Mouse (Mus musculus): ENCODE results near the gene Cenpm. TPM values are rescaled to one million over a fixed set of nuclear protein-coding genes. Genes with fewer than 3 reads are reported as not detected.

The Cenpm gene
- polyA plus RNA-seq, 1 experiment from 2014 or later, result 64.9 TPM

GRCm38 (mm10) chr15:82223657-82224601, 20.6 kb downstream of the Cenpm start, which contains the start of gene Tnfrsf13c:
TSS of gene Tnfrsf13c (minus strand) at chr15:82224369.
- H3K9ac ChIP-seq (ENCODE audit: low read length), result 0 out of 2 replicates have a peak within 1 kb of the TSS, but pooled peaks have one; percentile 29
- no peaks in the 10 kb centered on the region for H3K36me3 ChIP-seq (ENCODE audit: control insufficient read depth, insufficient read depth, low read length)

GRCm38 (mm10) chr15:82223251-82223650, 21.3 kb downstream of the Cenpm start:
- no peak; the same call in 1 of the 2 replicates for ATAC-seq (replicated peaks; ENCODE audit: low FRiP score, low TSS enrichment, low read depth)
- H3K4me3 ChIP-seq (ENCODE audit: low read depth, low read length), result no peak overlapping the region
- DNase-seq (ENCODE audit: low spot score), result no peak
- peaks cover 29% of the 10 kb centered on the region for H3K27me3 ChIP-seq (replicated peaks; ENCODE audit: control insufficient read depth, insufficient read depth, low read length)
- H3K4me1 ChIP-seq (replicated peaks; ENCODE audit: control insufficient read depth, insufficient read depth, low read length), result peaks cover 4% of the 10 kb centered on the region
- no peak overlapping the region for H3K27ac ChIP-seq (ENCODE audit: low read depth)
- no peaks in the 10 kb centered on the region for H3K9me3 ChIP-seq (ENCODE audit: control insufficient read depth, low read length)
- no peak overlapping the region for H3K9ac ChIP-seq (ENCODE audit: low read length)
- WGBS, result 33% methylated on average over 7 of the region's 7 CpGs
- H3K36me3 ChIP-seq (ENCODE audit: control insufficient read depth, insufficient read depth, low read length), result no peaks in the 10 kb centered on the region
- no peak overlapping the region for H3K4me2 ChIP-seq (ENCODE audit: low read length)

More at GRCm38 (mm10) chr15:82223657-82224601, 20.6 kb downstream of the Cenpm start, which contains the start of gene Tnfrsf13c:
- Histone ChIP-seq H3K4me3 (ENCODE audit: low read depth, low read length) (peak within 1 kb of the TSS; percentile 27), H3K27ac (ENCODE audit: low read depth) (no peak within 1 kb of the TSS), H3K4me2 (ENCODE audit: low read length) (peak within 1 kb of the TSS; percentile 57), H3K9me3 (ENCODE audit: control insufficient read depth, low read length) (no peaks in the 10 kb centered on the region), H3K4me1 (replicated peaks; ENCODE audit: control insufficient read depth, insufficient read depth, low read length) (peaks cover 4% of the 10 kb centered on the region), H3K27me3 (replicated peaks; ENCODE audit: control insufficient read depth, insufficient read depth, low read length) (peaks cover 29% of the 10 kb centered on the region)
- ATAC-seq (replicated peaks; ENCODE audit: low FRiP score, low TSS enrichment, low read depth) (peak; percentile 51), DNase-seq (ENCODE audit: low spot score) (no peak)
- WGBS, result 2% methylated on average over 43 of the region's 44 CpGs

DNA sequence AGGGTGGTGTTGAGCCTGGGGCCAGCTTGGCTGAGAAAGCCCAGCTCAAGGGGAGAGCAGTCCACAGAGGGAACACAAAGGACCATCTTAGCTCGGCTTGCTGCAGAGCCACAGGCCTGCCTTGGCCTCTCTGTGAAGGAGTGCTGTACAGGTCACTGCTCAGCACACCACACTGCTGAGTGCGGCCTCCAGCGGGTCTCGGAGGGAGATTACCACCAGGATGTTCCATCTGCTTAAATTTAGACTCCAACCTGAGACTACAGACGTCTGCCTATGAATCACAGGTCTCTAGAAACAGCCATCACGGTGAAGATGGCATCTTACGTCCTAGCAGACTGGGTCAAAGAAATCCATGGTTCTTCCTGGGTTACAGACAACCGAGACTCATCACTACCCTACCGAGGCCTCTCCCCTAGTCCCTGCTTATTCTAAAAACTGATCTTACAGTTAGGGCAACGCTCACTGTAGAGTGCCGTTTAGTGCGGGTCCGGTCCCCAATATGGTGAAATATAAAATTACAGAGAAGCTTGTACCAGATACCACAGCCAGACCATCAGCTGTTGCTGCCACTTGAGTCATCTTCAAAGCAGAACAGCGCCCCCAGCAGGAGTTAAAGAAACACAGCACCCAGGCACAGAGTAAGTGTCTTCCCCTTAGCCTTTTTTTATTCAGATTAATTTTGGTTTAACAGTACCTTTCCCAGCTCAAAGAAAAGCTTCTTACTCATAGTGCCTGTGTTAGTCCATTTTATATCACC, 23.3 kb downstream of the Cenpm start:
- H3K27ac ChIP-seq (ENCODE audit: low read depth), result no peak overlapping the region
- 67% methylated on average over 14 of the region's 14 CpGs for WGBS
- no peaks in the 10 kb centered on the region for H3K9me3 ChIP-seq (ENCODE audit: control insufficient read depth, low read length)
- H3K4me3 ChIP-seq (ENCODE audit: low read depth, low read length), result no peak overlapping the region
- peaks cover 39% of the 10 kb centered on the region for H3K27me3 ChIP-seq (replicated peaks; ENCODE audit: control insufficient read depth, insufficient read depth, low read length)
- peaks cover 4% of the 10 kb centered on the region for H3K4me1 ChIP-seq (replicated peaks; ENCODE audit: control insufficient read depth, insufficient read depth, low read length)
- no peak overlapping the region for H3K9ac ChIP-seq (ENCODE audit: low read length)
- H3K36me3 ChIP-seq (ENCODE audit: control insufficient read depth, insufficient read depth, low read length), result no peaks in the 10 kb centered on the region
- no peak overlapping the region for H3K4me2 ChIP-seq (ENCODE audit: low read length)
- DNase-seq (ENCODE audit: low spot score), result no peak
- no peak for ATAC-seq (replicated peaks; ENCODE audit: low FRiP score, low TSS enrichment, low read depth)

DNA sequence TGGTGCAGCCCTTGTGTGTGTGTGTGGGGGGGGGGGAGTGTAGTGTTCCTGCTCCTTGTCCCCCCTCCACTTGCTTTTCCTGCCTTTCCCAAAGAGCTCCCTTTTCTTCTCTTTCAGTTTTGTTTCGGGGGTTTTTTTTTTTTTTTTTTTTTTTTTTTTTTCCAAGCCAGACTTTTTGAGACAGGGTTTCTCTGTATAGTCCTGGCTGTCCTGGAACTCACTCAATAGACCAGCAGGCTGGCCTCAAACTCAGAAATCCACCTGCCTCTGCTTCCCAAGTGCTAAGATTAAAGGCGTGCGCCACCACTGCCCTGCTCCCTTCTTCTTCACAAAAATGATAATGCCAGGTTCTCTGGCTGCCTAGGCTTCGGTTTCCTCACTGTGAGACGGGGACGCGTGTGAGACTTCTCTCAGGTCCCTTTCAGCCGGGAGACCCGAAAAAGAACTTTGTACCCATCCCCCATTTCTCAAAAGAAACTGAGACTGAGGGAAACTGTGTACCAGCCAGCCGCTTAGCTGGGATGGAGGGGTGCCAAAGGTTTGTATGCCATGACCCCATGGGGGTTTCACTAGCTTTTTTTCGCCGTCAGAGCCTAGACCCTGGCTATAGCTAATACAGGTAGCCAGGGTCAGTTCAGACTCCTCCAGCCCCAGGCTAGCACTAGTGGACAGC, 24.4 kb downstream of the Cenpm start:
- Histone ChIP-seq H3K36me3 (ENCODE audit: control insufficient read depth, insufficient read depth, low read length) (no peaks in the 10 kb centered on the region), H3K4me1 (replicated peaks; ENCODE audit: control insufficient read depth, insufficient read depth, low read length) (peaks cover 4% of the 10 kb centered on the region), H3K27ac (ENCODE audit: low read depth) (no peak overlapping the region), H3K4me2 (ENCODE audit: low read length) (no peak overlapping the region), H3K4me3 (ENCODE audit: low read depth, low read length) (no peak overlapping the region), H3K9me3 (ENCODE audit: control insufficient read depth, low read length) (no peaks in the 10 kb centered on the region), H3K27me3 (replicated peaks; ENCODE audit: control insufficient read depth, insufficient read depth, low read length) (peaks cover 44% of the 10 kb centered on the region), H3K9ac (ENCODE audit: low read length) (no peak overlapping the region)
- DNase-seq (ENCODE audit: low spot score), result no peak
- no peak for ATAC-seq (replicated peaks; ENCODE audit: low FRiP score, low TSS enrichment, low read depth)
- WGBS, result 67% methylated on average over 12 of the region's 12 CpGs

- WGBS, result 76% methylated on average over 26 of the region's 26 CpGs
Measured at GRCm38 (mm10) chr15:82218778-82219666, 25.5 kb downstream of the Cenpm start.

DNA sequence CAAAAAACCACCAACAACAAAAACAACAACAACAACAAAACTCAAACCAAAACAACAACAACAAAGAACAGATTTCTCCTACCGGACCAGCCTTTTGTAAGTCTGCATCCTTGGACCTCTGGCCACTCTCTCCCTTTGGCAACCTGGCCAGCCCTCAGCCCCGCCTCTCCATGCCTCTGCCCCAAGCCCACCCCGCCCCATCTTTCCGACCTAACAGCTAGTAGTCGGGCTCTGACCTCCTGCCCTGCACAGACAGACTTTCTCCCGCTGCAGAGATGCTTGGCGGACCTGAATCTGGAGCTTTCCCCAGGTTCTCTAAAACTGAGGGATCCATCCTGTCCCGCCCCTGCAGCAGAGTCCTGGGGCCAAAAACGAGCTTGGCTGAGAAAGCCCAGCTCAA, 26.6 kb downstream of the Cenpm start:
- Histone ChIP-seq H3K36me3 (ENCODE audit: control insufficient read depth, insufficient read depth, low read length) (no peaks in the 10 kb centered on the region), H3K4me1 (replicated peaks; ENCODE audit: control insufficient read depth, insufficient read depth, low read length) (no peaks in the 10 kb centered on the region), H3K9me3 (ENCODE audit: control insufficient read depth, low read length) (no peaks in the 10 kb centered on the region), H3K9ac (ENCODE audit: low read length) (no peak overlapping the region), H3K27me3 (replicated peaks; ENCODE audit: control insufficient read depth, insufficient read depth, low read length) (peaks cover 45% of the 10 kb centered on the region), H3K27ac (ENCODE audit: low read depth) (no peak overlapping the region), H3K4me2 (ENCODE audit: low read length) (no peak overlapping the region), H3K4me3 (ENCODE audit: low read depth, low read length) (no peak overlapping the region)
- WGBS, result 29% methylated on average over 9 of the region's 9 CpGs
- ATAC-seq (replicated peaks; ENCODE audit: low FRiP score, low TSS enrichment, low read depth), result no peak
- DNase-seq (ENCODE audit: low spot score), result no peak

More at GRCm38 (mm10) chr15:82218778-82219666, 25.5 kb downstream of the Cenpm start:
- Histone ChIP-seq H3K4me3 (ENCODE audit: low read depth, low read length) (no peak overlapping the region), H3K27me3 (replicated peaks; ENCODE audit: control insufficient read depth, insufficient read depth, low read length) (peaks cover 43% of the 10 kb centered on the region), H3K4me2 (ENCODE audit: low read length) (no peak overlapping the region), H3K9ac (ENCODE audit: low read length) (no peak overlapping the region), H3K36me3 (ENCODE audit: control insufficient read depth, insufficient read depth, low read length) (no peaks in the 10 kb centered on the region), H3K4me1 (replicated peaks; ENCODE audit: control insufficient read depth, insufficient read depth, low read length) (peaks cover 1% of the 10 kb centered on the region), H3K9me3 (ENCODE audit: control insufficient read depth, low read length) (no peaks in the 10 kb centered on the region), H3K27ac (ENCODE audit: low read depth) (no peak overlapping the region)
- no peak for DNase-seq (ENCODE audit: low spot score)
- ATAC-seq (replicated peaks; ENCODE audit: low FRiP score, low TSS enrichment, low read depth), result no peak

- Histone ChIP-seq H3K36me3 (ENCODE audit: control insufficient read depth, insufficient read depth, low read length) (no peaks in the 10 kb centered on the region), H3K9ac (ENCODE audit: low read length) (no peak overlapping the region), H3K9me3 (ENCODE audit: control insufficient read depth, low read length) (no peaks in the 10 kb centered on the region), H3K4me1 (replicated peaks; ENCODE audit: control insufficient read depth, insufficient read depth, low read length) (peaks cover 5% of the 10 kb centered on the region), H3K27ac (ENCODE audit: low read depth) (no peak overlapping the region), H3K4me2 (ENCODE audit: low read length) (no peak overlapping the region), H3K27me3 (replicated peaks; ENCODE audit: control insufficient read depth, insufficient read depth, low read length) (peaks cover 50% of the 10 kb centered on the region), H3K4me3 (ENCODE audit: low read depth, low read length) (no peak overlapping the region)
- WGBS, result 23% methylated on average over 7 of the region's 7 CpGs
- DNase-seq (ENCODE audit: low spot score) (no peak), ATAC-seq (replicated peaks; ENCODE audit: low FRiP score, low TSS enrichment, low read depth) (no peak)
Measured at GRCm38 (mm10) chr15:82217039-82217438, 27.5 kb downstream of the Cenpm start.

Data from intestine, embryonic 14.5 days (tissue).